Mouse (Mus musculus) kidney, adult 2 months (tissue): ENCODE results near the gene Phgr1.

Experiments used
- CTCF ChIP-seq: fragments of 200-500 bp; conservative IDR thresholded peaks from 2 replicates; pipeline ENCODE4 v1.5.1; 2011; ENCODE audit warnings: low read depth, mild to moderate bottlenecking, control low read depth, low read length, moderate library complexity, mixed read lengths; ENCODE audit not compliant: insufficient read depth, insufficient read length
- POLR2A ChIP-seq: fragments of 200-500 bp; IDR thresholded peaks from one replicate; pipeline ENCODE4 v1.6.1; 2011; ENCODE audit warnings: low read depth, low read length, control low read depth

DNA sequence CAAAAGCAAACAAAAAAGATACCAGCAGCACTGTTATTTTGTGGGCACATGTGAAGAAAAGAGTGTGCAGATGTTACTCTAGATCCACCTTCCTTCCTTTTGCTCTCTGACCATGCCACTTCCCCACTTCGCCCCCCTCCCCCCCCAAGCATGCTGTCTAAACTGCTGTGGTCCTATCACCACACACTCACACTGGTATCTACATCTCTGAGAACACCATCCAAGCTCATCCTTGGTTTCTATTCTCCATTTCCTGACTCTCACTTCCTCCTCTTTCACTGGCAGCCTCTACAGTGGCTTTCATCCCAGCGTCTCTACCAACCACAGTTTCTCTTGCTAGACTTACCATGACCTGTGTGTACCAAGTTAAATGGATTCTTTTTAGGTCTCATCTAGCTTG lies 31.9 kb downstream of the Phgr1 start:
- TF ChIP-seq POLR2A (no peak), CTCF (no peak)
